Mouse (Mus musculus): ENCODE data around the gene 4930550C14Rik. TPM values are rescaled to one million over a fixed set of nuclear protein-coding genes. Genes with fewer than 3 reads are reported as not detected.

Gene 4930550C14Rik
- polyA plus RNA-seq, 1 experiment from 2014 or later: 1.9 TPM

- Histone ChIP-seq H3K4me2 (ENCODE audit: low read depth, low read length) (no peak overlapping the region), H3K27ac (ENCODE audit: low read length) (no peak overlapping the region), H3K9ac (ENCODE audit: low read length) (no peak overlapping the region), H3K4me3 (ENCODE audit: low read length) (no peak overlapping the region), H3K4me1 (replicated peaks; ENCODE audit: control insufficient read depth, insufficient read depth, low read length) (peaks cover 7% of the 10 kb centered on the region; the same call in 1 of the 2 replicates), H3K27me3 (ENCODE audit: control insufficient read depth, insufficient read depth, low read depth, low read length) (no peaks in the 10 kb centered on the region), H3K9me3 (ENCODE audit: control insufficient read depth, low read length) (no peaks in the 10 kb centered on the region), H3K36me3 (ENCODE audit: control insufficient read depth, insufficient read depth, low read length) (peaks cover 10% of the 10 kb centered on the region)
- 94% methylated on average over 4 of the region's 4 CpGs for WGBS
- ATAC-seq (ENCODE audit: low read depth): no peak
These were observed 1.4 kb upstream of the 4930550C14Rik start for GRCm38 (mm10) chr9:53400696-53401095.

- Histone ChIP-seq H3K9ac (ENCODE audit: low read length) (no peak overlapping the region), H3K4me3 (ENCODE audit: low read length) (no peak overlapping the region), H3K4me1 (replicated peaks; ENCODE audit: control insufficient read depth, insufficient read depth, low read length) (peaks cover 7% of the 10 kb centered on the region; the same call in 1 of the 2 replicates), H3K36me3 (ENCODE audit: control insufficient read depth, insufficient read depth, low read length) (peaks cover 9% of the 10 kb centered on the region), H3K9me3 (ENCODE audit: control insufficient read depth, low read length) (no peaks in the 10 kb centered on the region), H3K4me2 (ENCODE audit: low read depth, low read length) (no peak overlapping the region), H3K27ac (ENCODE audit: low read length) (no peak overlapping the region), H3K27me3 (ENCODE audit: control insufficient read depth, insufficient read depth, low read depth, low read length) (no peaks in the 10 kb centered on the region)
- ATAC-seq (ENCODE audit: low read depth): no peak
- 84% methylated on average over 8 of the region's 8 CpGs for WGBS
These were observed 979 bp upstream of the 4930550C14Rik start for GRCm38 (mm10) chr9:53401146-53401545.

GRCm38 (mm10) chr9:53402991-53403390, 866 bp downstream of the 4930550C14Rik start:
- Histone ChIP-seq H3K4me2 (ENCODE audit: low read depth, low read length) (peak overlapping the region; percentile 50), H3K27me3 (ENCODE audit: control insufficient read depth, insufficient read depth, low read depth, low read length) (no peaks in the 10 kb centered on the region), H3K27ac (ENCODE audit: low read length) (no peak overlapping the region), H3K9ac (ENCODE audit: low read length) (no peak overlapping the region), H3K4me3 (ENCODE audit: low read length) (no peak overlapping the region), H3K9me3 (ENCODE audit: control insufficient read depth, low read length) (no peaks in the 10 kb centered on the region), H3K4me1 (replicated peaks; ENCODE audit: control insufficient read depth, insufficient read depth, low read length) (peaks cover 7% of the 10 kb centered on the region; the same call in 1 of the 2 replicates), H3K36me3 (ENCODE audit: control insufficient read depth, insufficient read depth, low read length) (peaks cover 6% of the 10 kb centered on the region)
- ATAC-seq (ENCODE audit: low read depth): no peak
- WGBS: 62% methylated on average over 8 of the region's 8 CpGs

- Histone ChIP-seq H3K4me1 (replicated peaks; ENCODE audit: control insufficient read depth, insufficient read depth, low read length) (peaks cover 9% of the 10 kb centered on the region), H3K4me3 (ENCODE audit: low read length) (no peak overlapping the region), H3K4me2 (ENCODE audit: low read depth, low read length) (no peak overlapping the region), H3K27me3 (ENCODE audit: control insufficient read depth, insufficient read depth, low read depth, low read length) (no peaks in the 10 kb centered on the region), H3K36me3 (ENCODE audit: control insufficient read depth, insufficient read depth, low read length) (peaks cover 6% of the 10 kb centered on the region), H3K9me3 (ENCODE audit: control insufficient read depth, low read length) (no peaks in the 10 kb centered on the region), H3K27ac (ENCODE audit: low read length) (no peak overlapping the region), H3K9ac (ENCODE audit: low read length) (no peak overlapping the region)
- no peak for ATAC-seq (ENCODE audit: low read depth)
- WGBS: 89% methylated on average over 6 of the region's 6 CpGs
These were observed 2.1 kb downstream of the 4930550C14Rik start for GRCm38 (mm10) chr9:53404050-53404752.

- H3K4me3 ChIP-seq (ENCODE audit: low read length): peak overlapping the region; percentile 47
- H3K4me1 ChIP-seq (replicated peaks; ENCODE audit: control insufficient read depth, insufficient read depth, low read length): peaks cover 11% of the 10 kb centered on the region
- H3K4me2 ChIP-seq (ENCODE audit: low read depth, low read length): peak overlapping the region; percentile 66
- H3K27me3 ChIP-seq (ENCODE audit: control insufficient read depth, insufficient read depth, low read depth, low read length): no peaks in the 10 kb centered on the region
- H3K9ac ChIP-seq (ENCODE audit: low read length): peak overlapping the region; percentile 64
- peak overlapping the region; percentile 34 for H3K27ac ChIP-seq (ENCODE audit: low read length)
- ATAC-seq (ENCODE audit: low read depth): peak; percentile 84
- 22% methylated on average over 21 of the region's 21 CpGs for WGBS
- no peaks in the 10 kb centered on the region for H3K9me3 ChIP-seq (ENCODE audit: control insufficient read depth, low read length)
- H3K36me3 ChIP-seq (ENCODE audit: control insufficient read depth, insufficient read depth, low read length): peaks cover under 1% of the 10 kb centered on the region
These were observed 2.9 kb downstream of the 4930550C14Rik start for GRCm38 (mm10) chr9:53404753-53405722.

- WGBS: 40% methylated on average over 4 of the region's 4 CpGs
- Histone ChIP-seq H3K4me2 (ENCODE audit: low read depth, low read length) (no peak overlapping the region), H3K27ac (ENCODE audit: low read length) (peak overlapping the region; percentile 57)
These were observed 6.4 kb downstream of the 4930550C14Rik start for GRCm38 (mm10) chr9:53408548-53408947.

GRCm38 (mm10) chr9:53408953-53409361, 6.8 kb downstream of the 4930550C14Rik start:
- H3K4me3 ChIP-seq (ENCODE audit: low read length): no peak overlapping the region
- no peaks in the 10 kb centered on the region for H3K36me3 ChIP-seq (ENCODE audit: control insufficient read depth, insufficient read depth, low read length)
- H3K4me2 ChIP-seq (ENCODE audit: low read depth, low read length): no peak overlapping the region
- peaks cover 4% of the 10 kb centered on the region for H3K4me1 ChIP-seq (replicated peaks; ENCODE audit: control insufficient read depth, insufficient read depth, low read length)
- H3K9ac ChIP-seq (ENCODE audit: low read length): no peak overlapping the region
- peak overlapping the region; percentile 87 for H3K27ac ChIP-seq (ENCODE audit: low read length)
- WGBS: 45% methylated on average over 2 of the region's 2 CpGs
- no peaks in the 10 kb centered on the region for H3K27me3 ChIP-seq (ENCODE audit: control insufficient read depth, insufficient read depth, low read depth, low read length)
- ATAC-seq (ENCODE audit: low read depth): peak; percentile 82
- no peaks in the 10 kb centered on the region for H3K9me3 ChIP-seq (ENCODE audit: control insufficient read depth, low read length)

More at GRCm38 (mm10) chr9:53408548-53408947, 6.4 kb downstream of the 4930550C14Rik start:
- no peaks in the 10 kb centered on the region for H3K9me3 ChIP-seq (ENCODE audit: control insufficient read depth, low read length)
- H3K4me3 ChIP-seq (ENCODE audit: low read length): no peak overlapping the region
- no peaks in the 10 kb centered on the region for H3K36me3 ChIP-seq (ENCODE audit: control insufficient read depth, insufficient read depth, low read length)
- no peak overlapping the region for H3K9ac ChIP-seq (ENCODE audit: low read length)
- peaks cover 4% of the 10 kb centered on the region for H3K4me1 ChIP-seq (replicated peaks; ENCODE audit: control insufficient read depth, insufficient read depth, low read length)
- no peaks in the 10 kb centered on the region for H3K27me3 ChIP-seq (ENCODE audit: control insufficient read depth, insufficient read depth, low read depth, low read length)
- ATAC-seq (ENCODE audit: low read depth): peak; percentile 66

- no peaks in the 10 kb centered on the region for H3K36me3 ChIP-seq (ENCODE audit: control insufficient read depth, insufficient read depth, low read length)
- no peak for ATAC-seq (ENCODE audit: low read depth)
- no peak overlapping the region for H3K9ac ChIP-seq (ENCODE audit: low read length)
- 74% methylated on average over 3 of the region's 3 CpGs for WGBS
- H3K9me3 ChIP-seq (ENCODE audit: control insufficient read depth, low read length): no peaks in the 10 kb centered on the region
- H3K4me1 ChIP-seq (replicated peaks; ENCODE audit: control insufficient read depth, insufficient read depth, low read length): peaks cover 4% of the 10 kb centered on the region
- no peaks in the 10 kb centered on the region for H3K27me3 ChIP-seq (ENCODE audit: control insufficient read depth, insufficient read depth, low read depth, low read length)
- H3K4me3 ChIP-seq (ENCODE audit: low read length): no peak overlapping the region
- H3K4me2 ChIP-seq (ENCODE audit: low read depth, low read length): no peak overlapping the region
- H3K27ac ChIP-seq (ENCODE audit: low read length): peak overlapping the region; percentile 87
These were observed 7.3 kb downstream of the 4930550C14Rik start for GRCm38 (mm10) chr9:53409427-53409826.
